Mouse (Mus musculus): ENCODE results near the gene Lmtk2.
A peak's percentile ranks its signal among the peaks of the same experiment; 100 is the strongest.

The Lmtk2 gene

DNA sequence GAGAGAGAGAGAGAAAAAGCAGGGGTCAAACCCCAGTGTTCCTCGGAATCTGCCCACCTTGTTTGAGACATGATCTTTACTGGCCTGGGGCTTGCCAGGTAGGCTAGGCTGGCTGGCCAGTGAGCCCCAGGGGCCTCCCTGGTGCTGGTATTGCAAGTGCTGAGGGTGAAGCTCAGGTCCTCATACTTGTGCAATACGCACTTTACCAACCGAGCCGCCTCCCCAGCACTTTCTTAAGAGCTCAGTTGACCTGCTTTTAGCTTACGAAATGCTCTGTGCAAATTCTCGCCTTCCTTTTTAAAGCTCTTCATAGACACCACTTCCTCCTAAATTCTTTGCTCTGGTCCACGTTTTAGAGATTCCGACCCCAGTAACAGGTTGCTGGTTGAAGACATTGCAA, 9.0 kb downstream of the Lmtk2 start:
- ATAC-seq (ENCODE audit: low TSS enrichment) = peak; percentile 45; the same call in 1 of the 2 replicates

DNA sequence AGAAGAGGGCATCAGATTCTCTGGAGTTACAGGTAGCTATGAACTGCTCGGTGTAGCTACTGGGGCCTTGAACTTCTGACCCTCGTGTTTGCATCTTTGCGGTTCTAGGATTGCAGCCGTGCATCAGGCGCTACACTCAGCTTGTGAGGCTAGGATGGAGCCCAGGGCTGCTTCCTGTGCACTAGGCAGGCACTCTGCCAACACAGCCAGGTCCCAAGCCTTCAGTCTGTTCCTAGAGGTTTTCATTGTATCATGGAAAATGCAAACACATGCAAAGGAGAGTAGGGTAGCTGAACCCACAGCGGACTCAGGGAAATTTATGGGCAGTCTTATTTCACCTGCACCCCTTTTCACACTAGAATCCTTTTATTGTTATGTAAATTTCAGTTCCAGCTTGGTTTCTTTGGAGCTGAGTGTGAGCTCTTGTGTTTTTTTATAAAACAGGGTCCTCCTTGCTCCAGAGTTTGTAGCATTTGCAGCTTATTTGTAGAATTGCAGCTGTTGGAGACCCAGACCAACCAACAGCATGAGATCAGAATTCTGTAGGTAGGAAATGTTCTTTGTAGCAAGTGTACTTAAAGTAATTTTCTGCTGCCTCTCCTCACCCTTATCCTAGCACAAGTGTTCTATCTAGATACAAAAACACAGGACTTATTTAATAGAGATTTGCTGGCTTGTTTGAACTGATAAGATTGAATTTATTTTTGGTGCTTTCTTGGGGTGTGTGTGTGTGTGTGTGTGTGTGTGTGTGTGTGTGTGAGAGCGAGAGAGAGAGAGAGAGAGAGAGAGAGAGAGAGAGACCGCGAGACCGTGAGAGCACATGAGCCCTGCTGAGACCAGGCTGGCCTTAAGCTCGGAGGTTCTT, 12.6 kb downstream of the Lmtk2 start:
- no peak for ATAC-seq (ENCODE audit: low TSS enrichment)

DNA sequence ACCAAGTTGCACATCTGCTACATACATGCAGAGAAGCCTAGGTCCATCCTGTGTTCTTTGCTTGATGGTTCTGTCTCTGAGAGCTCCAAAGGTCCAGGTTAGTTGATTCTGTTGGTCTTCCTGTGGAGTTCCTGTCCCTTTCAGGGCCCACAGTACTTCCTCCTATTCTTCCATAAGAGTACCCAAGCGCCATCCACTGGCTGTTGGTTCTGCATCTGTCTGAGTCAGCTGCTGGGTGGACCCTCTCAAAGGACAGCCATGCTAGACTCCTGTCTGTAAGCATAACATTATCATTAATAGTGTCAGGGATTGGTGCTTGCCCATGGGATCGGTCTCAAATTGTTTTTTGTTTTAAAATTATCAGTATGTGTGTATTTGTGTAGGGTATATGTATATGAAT, 13.8 kb downstream of the Lmtk2 start:
- ATAC-seq (ENCODE audit: low TSS enrichment) = no peak

DNA sequence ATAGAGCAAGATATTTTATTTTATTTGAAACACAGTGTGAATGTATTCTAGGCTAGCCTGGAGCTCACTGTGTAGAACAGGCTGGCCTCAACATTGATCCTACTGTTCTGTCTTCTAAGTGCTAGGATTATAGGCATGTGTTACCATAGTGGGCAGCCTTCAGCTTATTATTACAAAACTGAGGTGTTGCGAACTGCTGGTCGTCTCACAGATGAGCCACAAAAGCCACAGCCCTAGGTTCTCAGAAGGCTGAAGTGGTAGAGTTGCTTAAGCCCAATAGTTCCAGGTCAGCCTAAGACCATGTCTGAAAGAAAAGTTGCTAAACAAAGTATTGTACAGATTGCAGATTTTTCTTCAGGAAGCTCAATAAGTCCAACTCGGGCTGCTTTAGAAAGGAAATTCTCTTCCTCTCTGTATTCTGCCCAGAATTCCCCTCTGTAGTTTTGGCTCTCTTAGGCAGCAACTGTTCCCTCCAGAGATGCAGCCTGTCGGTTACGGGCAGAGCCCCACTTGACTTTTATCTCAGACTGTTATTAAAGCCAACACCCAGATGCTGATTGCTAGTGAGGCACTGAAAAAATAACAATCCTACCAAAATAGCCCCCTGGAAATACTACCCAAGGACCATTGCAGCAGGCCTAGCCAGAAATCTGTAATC, 14.9 kb downstream of the Lmtk2 start:
- no peak for ATAC-seq (ENCODE audit: low TSS enrichment)

DNA sequence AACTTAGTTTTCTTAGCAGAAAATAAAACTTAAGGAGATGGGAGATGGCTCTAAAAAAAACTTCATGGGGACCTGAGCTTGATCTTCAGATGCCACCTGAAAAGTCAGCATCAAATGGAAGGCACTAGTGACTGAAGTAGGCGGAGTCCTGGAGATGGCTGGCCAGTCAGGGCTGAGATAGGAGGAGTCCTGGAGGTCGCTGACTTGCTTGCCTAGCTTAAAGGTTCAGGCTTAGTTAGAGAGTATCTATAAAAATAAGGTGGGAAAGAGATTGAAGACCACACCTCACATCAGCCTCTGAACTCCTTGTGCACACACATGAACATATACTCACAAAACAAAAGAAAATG, 15.4 kb downstream of the Lmtk2 start:
- ATAC-seq (ENCODE audit: low TSS enrichment) = no peak

DNA sequence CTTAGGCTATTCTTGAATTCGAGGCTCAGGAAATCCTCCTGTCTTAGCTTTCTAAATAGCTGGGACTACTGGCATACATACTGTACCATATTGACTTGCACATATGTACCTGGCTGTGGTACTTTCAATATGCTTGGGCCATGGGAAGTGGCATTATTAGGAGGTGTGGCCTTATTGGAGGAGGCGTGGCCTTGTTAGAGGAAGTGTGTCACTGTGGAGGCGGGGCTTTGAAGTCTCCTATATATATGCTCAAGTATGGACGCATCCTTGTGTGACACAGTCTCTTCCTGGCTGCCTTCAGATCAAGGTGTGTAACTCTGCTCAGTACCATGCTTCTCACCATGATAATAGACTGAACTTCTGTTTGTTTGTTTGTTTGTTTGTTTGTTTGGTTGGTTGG, 18.0 kb downstream of the Lmtk2 start:
- no peak for ATAC-seq (ENCODE audit: low TSS enrichment)

DNA sequence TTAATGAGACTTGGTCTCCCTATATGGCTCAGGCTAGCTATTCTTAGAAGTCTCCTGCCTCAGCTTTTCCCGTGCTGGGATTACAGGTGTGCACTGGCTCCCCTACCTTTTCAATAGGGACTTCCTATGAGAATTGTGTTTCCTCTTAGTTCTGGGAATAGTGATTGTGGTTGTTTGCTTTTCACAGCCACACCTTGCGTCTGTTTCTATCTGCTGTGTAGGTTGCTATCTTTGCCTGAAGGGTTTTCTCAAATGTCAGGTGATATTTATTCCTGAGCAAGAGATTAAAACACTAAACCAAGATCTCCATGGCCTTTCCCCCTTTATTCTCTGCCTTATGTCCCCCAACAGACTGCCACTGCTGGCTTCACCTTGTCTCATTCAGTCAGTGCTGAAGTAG, 19.1 kb downstream of the Lmtk2 start:
- no peak for ATAC-seq (ENCODE audit: low TSS enrichment)

DNA sequence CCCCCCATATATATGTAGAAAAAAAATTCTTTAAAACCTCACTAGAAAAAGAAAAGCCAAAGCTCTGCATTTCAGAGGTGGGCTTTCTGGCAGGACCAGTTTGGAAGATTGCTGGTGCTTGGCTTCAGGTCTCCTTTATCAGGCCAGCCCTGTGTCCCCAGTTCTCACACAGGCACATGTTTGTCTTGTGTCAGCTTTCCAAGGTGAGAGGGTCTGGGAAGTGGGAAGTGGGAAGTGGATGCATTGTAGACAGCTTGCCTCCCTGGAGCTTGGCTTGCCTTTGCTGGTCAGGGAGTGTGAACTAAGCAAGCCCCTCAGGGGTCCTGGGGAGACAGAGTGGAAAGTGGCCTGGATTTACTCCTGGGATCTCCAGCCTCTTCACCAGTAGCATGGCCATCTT, 21.3 kb downstream of the Lmtk2 start:
- ATAC-seq (ENCODE audit: low TSS enrichment) = no peak

DNA sequence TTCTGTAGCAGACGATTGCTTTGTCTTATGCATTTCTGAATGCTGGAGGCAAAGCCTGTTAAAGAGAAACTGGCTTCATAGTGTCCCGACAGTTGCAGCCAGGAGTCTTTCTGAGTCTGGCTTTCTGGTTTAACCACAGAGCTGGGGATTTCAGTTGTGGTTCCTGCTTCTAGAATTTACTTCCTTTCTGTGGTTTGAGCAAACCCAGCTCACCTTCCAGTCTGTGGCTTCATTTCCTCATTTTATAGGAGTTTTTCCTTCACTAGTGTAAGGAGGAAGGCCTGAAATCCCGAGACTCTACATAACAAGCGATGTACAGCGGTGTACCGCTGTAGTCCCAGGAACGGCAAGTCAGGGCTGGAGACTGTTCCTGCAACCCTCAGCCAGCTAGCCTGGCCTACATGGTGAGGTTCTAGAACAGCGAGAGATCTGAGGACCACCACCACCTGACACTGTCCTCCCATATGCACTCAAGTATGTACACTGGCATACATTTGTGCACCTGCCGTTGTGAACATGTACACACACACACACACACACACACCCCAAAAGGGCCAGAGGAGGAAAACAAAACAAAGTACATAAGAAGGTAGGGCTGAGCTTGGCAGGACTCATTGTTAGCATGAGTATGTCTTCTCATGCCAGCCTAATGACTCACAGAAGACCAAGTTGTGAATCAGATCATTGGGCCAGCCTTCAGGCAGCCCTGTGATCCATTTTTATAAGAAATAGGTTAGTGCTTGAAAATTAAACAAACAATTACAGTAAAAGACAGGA, 25.9 kb downstream of the Lmtk2 start:
- ATAC-seq (ENCODE audit: low TSS enrichment) = no peak

DNA sequence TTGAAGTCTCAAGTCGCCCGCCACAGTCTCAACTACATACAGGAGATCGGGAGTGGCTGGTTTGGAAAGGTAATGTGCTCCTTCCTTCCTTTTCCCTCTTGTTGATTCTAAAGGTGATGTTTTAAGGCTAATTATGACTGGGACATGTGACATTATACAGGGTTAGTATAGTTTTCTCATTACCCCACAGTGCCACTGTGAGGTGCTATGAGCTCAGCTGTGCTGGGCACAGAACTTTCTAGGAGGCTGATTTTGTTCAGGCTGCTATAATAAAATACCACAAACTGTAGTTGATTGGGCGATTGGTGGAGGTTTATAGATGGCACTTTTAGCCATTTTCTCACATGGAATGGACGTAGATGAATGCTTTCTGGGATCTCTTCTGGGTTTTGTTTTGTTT, 43.3 kb downstream of the Lmtk2 start:
- no peak for ATAC-seq (ENCODE audit: low TSS enrichment)

DNA sequence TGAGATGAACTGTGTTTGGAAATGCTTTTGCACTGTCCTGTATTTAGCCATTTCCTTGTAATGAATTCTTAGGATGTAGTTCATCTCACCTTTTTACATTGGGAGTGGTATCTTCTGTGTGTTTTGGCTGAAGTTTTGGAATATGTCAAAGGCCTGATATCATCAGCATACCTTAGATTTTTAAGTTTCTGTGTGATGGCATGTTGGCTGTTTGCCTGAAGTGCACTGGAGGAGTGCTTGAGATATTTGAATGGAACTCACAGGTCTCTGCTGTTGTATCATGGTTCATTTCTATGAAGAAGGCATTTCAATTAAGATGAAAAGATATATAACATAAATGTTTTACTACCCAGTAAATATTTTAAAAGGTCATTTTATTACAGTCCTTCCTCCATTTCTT, 46.7 kb downstream of the Lmtk2 start:
- ATAC-seq (ENCODE audit: low TSS enrichment) = no peak

DNA sequence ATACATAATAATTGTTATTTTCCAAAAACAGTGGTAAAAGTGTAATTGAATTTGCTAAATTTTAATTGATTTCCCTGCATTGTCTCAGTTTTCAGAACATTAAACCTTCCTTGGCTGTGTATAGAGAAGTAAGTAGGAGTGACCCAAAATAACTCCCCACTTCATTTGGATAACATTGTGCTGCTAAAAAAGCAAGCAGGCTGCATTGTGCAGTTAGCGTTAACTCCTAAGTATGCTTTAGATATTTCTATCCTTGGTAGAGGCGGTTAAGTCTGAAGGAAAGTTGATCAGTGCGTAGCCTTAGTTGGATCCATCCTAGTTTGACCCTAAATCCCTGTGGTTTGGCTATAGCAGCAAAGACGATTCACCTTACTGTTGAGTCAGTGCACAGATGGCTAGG, 49.3 kb downstream of the Lmtk2 start:
- ATAC-seq (ENCODE audit: low TSS enrichment) = peak; percentile 63

DNA sequence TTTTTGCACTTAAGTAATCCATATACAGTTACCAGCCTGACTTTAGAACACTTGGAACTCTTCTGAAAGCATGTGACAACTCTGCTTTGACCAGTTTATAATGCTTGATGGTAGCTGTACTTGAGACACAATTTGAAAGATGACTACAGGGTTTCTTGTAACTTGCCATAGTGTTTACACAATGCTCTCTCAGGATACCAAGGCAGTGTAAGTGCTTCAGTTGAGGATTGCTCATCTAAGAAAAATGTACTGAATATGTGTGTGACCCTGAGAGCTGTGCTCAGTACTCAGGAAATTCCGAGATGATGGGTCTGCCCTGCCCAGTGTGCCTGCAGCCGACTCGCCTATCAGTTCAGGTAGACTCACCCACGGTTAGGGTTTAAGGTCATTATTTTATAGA, 51.0 kb downstream of the Lmtk2 start:
- no peak for ATAC-seq (ENCODE audit: low TSS enrichment)

DNA sequence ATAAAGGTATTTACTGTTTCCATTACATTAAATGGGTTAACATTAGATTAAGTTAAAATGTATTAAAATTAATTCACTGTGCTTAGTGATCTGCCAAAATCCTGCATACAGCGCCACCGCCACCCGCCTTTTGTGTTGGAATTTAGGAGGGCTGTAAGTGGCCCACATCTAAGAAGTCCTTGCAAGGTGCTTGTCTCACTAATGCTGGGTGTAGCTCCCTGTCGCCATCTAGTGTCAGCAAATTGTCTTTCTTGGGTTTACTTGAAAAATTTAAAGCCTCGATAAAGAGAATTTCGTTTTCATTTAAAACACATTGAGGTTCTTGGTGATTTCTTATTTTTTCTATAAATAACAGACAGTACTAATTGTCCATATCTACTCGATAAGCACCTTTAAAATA, 54.3 kb downstream of the Lmtk2 start:
- no peak for ATAC-seq (ENCODE audit: low TSS enrichment)

DNA sequence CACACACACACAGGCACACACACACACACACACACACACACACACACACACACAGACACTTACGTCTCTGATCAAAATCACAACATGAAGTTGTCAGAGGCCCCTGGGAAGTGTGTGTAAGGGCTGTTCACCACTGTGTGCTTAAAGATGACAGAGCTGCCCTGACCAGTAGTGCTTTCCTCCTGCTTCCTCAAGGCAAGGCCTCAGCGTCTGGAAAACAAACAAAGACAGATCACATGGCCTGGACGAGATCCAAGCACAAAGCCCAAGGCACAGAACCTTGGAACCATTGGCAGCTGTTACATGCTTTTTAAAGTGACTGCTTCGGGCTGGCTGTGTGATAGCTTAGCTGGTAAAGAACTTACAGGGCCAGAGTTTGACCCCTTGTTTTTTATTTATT, 58.4 kb downstream of the Lmtk2 start:
- no peak for ATAC-seq (ENCODE audit: low TSS enrichment)

DNA sequence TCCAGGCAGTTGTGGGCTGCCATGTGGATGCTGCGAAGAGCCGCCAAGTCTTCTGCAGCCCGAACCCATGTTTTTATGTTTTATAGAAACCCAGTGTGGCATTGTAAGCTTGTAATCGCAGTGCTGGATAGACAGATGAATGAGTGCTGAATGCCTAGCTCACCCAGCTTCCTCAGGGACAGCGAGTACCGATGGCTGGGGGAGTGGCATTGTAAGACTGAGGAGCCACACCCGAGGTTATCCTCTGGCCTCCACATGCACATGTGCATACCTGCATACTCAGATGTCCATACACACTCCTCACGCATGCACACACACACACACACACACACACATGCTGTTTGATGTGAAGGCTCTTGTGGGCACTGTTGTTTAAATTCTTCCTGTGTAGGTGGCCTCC, 58.9 kb downstream of the Lmtk2 start:
- 0 out of 2 replicates have a peak, but pooled peaks have one; percentile 4 for ATAC-seq (ENCODE audit: low TSS enrichment)

DNA sequence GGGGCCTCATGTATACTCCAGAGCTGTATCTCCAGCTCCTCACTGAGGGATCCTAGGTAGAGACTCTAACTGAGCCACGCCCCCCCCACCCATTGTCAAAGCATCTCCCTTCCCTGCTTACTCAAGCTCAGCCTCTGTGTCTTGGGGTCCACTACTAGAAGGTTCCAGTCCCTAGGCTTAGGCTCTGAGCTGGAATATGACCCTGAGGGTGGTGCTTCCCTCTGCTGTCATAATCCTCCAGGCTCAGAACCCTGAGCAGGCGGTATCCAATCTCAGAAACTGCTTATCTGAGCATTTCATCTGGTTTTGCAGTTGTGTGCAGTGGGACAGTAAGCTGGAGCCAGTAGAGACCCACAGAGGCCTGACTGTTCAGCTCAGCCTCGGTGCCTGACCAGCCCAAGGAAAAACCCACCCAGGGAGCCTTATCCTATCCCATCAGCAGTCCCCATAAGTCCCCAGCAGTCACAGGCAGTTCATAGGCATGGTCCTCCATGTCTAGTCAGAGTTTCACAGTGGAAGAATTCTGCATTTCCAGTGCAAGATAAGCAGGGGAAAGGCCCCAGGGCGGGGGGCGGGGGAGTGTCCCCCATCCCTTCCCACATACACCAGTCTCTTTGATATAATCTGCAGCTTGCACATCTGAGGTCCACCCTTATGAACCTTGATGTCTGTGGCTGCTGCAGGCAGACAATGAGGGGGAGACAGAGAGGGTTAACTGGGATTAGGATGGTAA, 62.0 kb downstream of the Lmtk2 start:
- ATAC-seq (ENCODE audit: low TSS enrichment) = no peak

DNA sequence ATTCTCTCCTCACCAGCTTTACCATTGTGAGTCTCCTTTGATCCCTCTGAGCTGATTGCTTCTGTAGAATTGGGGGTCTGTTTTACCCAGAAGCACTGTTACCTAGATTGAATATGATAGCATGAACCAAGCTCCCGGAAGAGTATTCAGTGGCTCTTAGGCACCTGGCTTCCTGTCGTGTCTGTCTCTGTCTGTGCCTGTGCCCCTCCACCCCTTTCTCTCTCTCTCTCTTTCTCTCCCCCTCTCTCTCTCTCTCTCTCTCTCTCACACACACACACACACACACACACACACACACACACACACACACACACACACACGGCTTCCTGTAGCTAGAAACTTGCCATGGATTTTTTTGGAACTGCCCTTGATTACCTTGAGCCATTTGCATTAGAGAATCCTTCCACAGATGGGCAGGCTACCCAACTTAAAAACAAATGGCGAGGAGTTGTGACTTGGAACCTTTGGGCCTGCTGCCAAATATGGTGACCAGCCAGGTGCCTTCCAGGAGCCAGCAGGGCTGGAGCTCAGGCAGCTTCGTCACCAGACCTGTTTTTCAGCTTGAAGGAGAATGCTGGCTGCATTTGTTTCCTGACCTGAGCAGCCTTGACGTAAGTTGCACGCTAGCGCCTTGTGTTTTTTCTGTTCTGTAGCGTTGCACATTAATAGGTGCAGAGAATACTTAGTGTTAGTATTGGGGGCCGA, 62.7 kb downstream of the Lmtk2 start:
- ATAC-seq (ENCODE audit: low TSS enrichment) = no peak

DNA sequence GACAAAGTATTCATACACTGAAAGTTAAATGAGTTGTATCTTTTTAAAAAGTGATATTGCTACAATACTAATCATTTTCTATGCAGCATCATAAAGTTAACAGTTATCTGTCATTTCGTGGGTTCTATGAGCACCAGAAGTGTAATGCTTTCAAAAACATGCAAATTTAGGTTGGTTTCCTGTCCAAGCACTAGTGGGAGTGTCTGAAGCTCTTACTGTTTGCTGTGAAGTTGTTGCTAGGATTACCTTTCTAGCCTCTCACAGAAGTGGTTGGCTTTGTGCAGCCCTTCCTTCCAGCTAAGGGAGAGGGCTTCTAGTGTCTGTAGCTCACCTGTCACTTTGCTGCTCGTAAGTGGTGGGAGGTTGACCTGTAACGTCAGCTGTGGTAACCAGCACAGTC, 65.5 kb downstream of the Lmtk2 start:
- no peak for ATAC-seq (ENCODE audit: low TSS enrichment)

DNA sequence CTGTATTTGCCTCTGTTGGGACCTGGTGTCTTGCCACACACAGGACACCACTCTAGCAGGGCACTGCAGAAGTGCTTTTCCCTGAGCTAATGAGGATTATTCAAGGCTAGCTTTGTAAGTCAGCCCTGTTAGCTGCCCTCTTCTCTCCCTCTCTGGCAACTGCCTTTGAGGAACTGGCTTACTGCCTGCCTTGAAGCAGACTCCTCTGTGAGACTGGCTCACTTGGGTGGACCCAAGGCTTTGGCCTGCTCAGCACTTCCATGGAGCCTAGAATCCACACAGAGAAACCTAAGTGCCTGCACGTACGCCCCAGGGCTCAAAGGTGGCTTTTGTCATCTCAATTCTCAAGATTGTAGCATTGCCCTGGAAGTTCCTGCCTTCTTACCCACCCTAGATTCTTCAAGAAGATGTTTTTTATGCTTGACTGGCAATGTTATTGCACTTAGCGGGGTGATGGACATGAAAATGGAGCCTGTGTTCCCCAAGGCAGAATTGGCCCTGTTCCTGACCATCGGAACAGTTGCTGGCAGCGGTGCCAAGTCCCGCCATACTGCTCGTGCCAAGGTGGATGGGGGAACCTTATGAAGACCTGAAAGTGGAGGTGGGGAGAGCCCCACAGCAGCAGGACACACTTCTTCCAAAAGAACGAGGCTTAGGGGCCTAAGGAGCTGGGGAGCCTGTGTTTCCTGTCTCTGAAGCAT, 69.2 kb downstream of the Lmtk2 start:
- peak; percentile 47; the same call in 1 of the 2 replicates for ATAC-seq (ENCODE audit: low TSS enrichment)

DNA sequence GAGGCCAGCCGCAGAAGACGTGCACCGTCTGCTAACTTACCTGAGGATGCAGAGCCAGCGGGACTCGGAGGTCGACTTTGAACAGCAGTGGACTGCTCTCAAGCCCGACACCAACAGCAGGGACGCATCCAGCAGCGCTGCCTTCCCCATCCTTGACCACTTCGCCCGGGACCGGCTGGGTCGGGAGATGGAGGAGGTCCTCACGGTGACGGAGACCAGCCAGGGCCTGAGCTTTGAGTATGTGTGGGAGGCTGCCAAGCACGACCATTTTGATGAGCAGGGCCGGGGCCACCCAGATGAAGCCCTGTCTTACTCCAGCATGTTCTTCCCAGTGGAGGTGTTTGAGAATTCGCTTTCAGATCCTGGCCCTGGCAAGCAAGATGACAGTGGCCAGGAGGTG, 73.4 kb downstream of the Lmtk2 start:
- no peak for ATAC-seq (ENCODE audit: low TSS enrichment)
